Mouse (Mus musculus) adrenal gland, adult (tissue): ENCODE results near the gene Gstm4.
"Not testable (repeated sequence)": the region's sequence is repeated elsewhere in the genome, so short reads cannot be mapped to it uniquely, and the experiment has no call there.

Experiments used
- DNase-seq, 2 experiments: peaks; one replicate each; pipeline ENCODE4 v3.0.0; 2022 to 2023; ENCODE audit warnings: low spot score in 1 of 2; ENCODE audit not compliant: inconsistent age in 2 of 2

The Gstm4 gene

GRCm38 (mm10) chr3:108070295-108071293 is 25.9 kb upstream of the Gstm4 start:
- peak; percentile 80 to 93 for DNase-seq

- peak; percentile 56 to 77 for DNase-seq
Observed at GRCm38 (mm10) chr3:108069231-108069870, 24.7 kb upstream of the Gstm4 start.

GRCm38 (mm10) chr3:108068826-108069225 is 24.1 kb upstream of the Gstm4 start:
- peak in 1 of 2 experiments; percentile 12 for DNase-seq

GRCm38 (mm10) chr3:108067370-108067934 is 22.8 kb upstream of the Gstm4 start:
- DNase-seq = peak in 1 of 2 experiments; percentile 18

GRCm38 (mm10) chr3:108065551-108065950 is 20.9 kb upstream of the Gstm4 start:
- peak; percentile 50 to 78 for DNase-seq

GRCm38 (mm10) chr3:108064672-108065071 is 20.0 kb upstream of the Gstm4 start:
- DNase-seq = peak; percentile 62 to 69

- peak; percentile 45 to 58 for DNase-seq
Observed at GRCm38 (mm10) chr3:108062648-108063047, 18.0 kb upstream of the Gstm4 start.

GRCm38 (mm10) chr3:108061420-108061819 is 16.7 kb upstream of the Gstm4 start:
- peak; percentile 39 to 87 for DNase-seq

GRCm38 (mm10) chr3:108050493-108050892 is 5.8 kb upstream of the Gstm4 start:
- DNase-seq = no peak

- no peak for DNase-seq
Observed at GRCm38 (mm10) chr3:108048306-108048705, 3.6 kb upstream of the Gstm4 start.

GRCm38 (mm10) chr3:108046944-108047655 is 2.4 kb upstream of the Gstm4 start:
- peak in 1 of 2 experiments; percentile 46 for DNase-seq

GRCm38 (mm10) chr3:108033156-108033555 is 11.5 kb downstream of the Gstm4 start:
- no peak for DNase-seq

- no peak for DNase-seq
Observed at GRCm38 (mm10) chr3:108032113-108032512, 12.6 kb downstream of the Gstm4 start.

- DNase-seq = no peak
Observed at GRCm38 (mm10) chr3:108028641-108029365, 15.9 kb downstream of the Gstm4 start.

- no peak for DNase-seq
Observed at GRCm38 (mm10) chr3:108026597-108026996, 18.1 kb downstream of the Gstm4 start.

GRCm38 (mm10) chr3:108026049-108026448 is 18.6 kb downstream of the Gstm4 start:
- no peak for DNase-seq

GRCm38 (mm10) chr3:108025318-108025717 is 19.4 kb downstream of the Gstm4 start:
- DNase-seq = peak; percentile 57 to 65

- no peak for DNase-seq
Observed at GRCm38 (mm10) chr3:108022650-108023049, 22.0 kb downstream of the Gstm4 start.

- not testable (repeated sequence) for DNase-seq
Observed at GRCm38 (mm10) chr3:108020351-108021022, 24.2 kb downstream of the Gstm4 start.

GRCm38 (mm10) chr3:108019226-108019625 is 25.5 kb downstream of the Gstm4 start:
- not testable (repeated sequence) for DNase-seq
